In genomic region chr5:143906429-143906828, GRCm38 (mm10) we compare ENCODE assay signal across 30 mouse cellular contexts. TPM values are rescaled to one million over a fixed set of nuclear protein-coding genes. Genes with fewer than 3 reads are reported as not detected.
DNase-seq lines count a peak whose midpoint lies in the region; ATAC-seq and TF ChIP-seq lines count a peak whose summit lies in the region.
"Had no signal": no experiment of that assay in that cellular context is flagged by ENCODE, and none has a peak within 500 bp of the region (broad histone marks: within the 10 kb centered on the region; RNA-seq: fewer than 3 reads in every experiment).

No protein-coding gene starts in this region.

- peak overlapping the region; percentile 76 for H3K4me3 ChIP-seq in gastrocnemius, adult 2 months
- no peak overlapping the region for H3K4me3 ChIP-seq in liver, embryonic 15.5 days (replicated peaks)
- H3K4me3 ChIP-seq in liver, embryonic 11.5 days (ENCODE audit: low read depth, low read length), result no peak overlapping the region
- no peak overlapping the region for H3K4me3 ChIP-seq in forebrain, embryonic 13.5 days
- H3K4me3 ChIP-seq: forebrain, embryonic 10.5 days; heart, adult 2 months; heart, embryonic 10.5 days; heart, embryonic 13.5 days; hindbrain, embryonic 10.5 days; hindbrain, embryonic 13.5 days had no signal

- intact Hi-C loops in gastrocnemius, adult 2 months (cut with DNase I), result loop anchor here (5.0 kb wide), 1 partner anchor 349 kb away; no protein-coding TSS in a partner anchor

- ATAC-seq in liver, embryonic 15.5 days (ENCODE audit: insufficient read depth), result no peak
- ATAC-seq in liver, embryonic 11.5 days (replicated peaks; ENCODE audit: low FRiP score), result no peak
- ATAC-seq in forebrain, embryonic 13.5 days, result no peak
- ATAC-seq: activated CD4-positive, CD25-positive, alpha-beta regulatory T cell, adult 4 months; CD4-positive, CD25-positive, alpha-beta regulatory T cell, adult 4 months; forebrain, embryonic 14.5 days; forebrain, postnatal 0 days; hindbrain, postnatal 0 days; inflammation-experienced regulatory T-cells, adult 6 months had no signal

- H3K27ac ChIP-seq in gastrocnemius, adult 2 months, result peak overlapping the region; percentile 97
- 0 out of 2 replicates have a peak overlapping the region, but pooled peaks have one; percentile 7 for H3K27ac ChIP-seq in liver, embryonic 15.5 days (replicated peaks)
- no peak overlapping the region for H3K27ac ChIP-seq in liver, embryonic 11.5 days (ENCODE audit: low read depth, low read length)
- no peak overlapping the region for H3K27ac ChIP-seq in forebrain, embryonic 13.5 days
- H3K27ac ChIP-seq: forebrain, embryonic 10.5 days; heart, adult 2 months; heart, embryonic 10.5 days; heart, embryonic 13.5 days; hindbrain, embryonic 10.5 days; hindbrain, embryonic 13.5 days; hindbrain, postnatal 0 days had no signal

- no peak overlapping the region for H3K4me2 ChIP-seq in liver, embryonic 15.5 days
- H3K4me2 ChIP-seq in liver, embryonic 11.5 days, result no peak overlapping the region
- H3K4me2 ChIP-seq in forebrain, embryonic 13.5 days, result no peak overlapping the region
- H3K4me2 ChIP-seq: hindbrain, embryonic 13.5 days had no signal

- no peak for TF ChIP-seq CTCF in gastrocnemius, adult 2 months (IDR thresholded peaks at IDR 0.05)

- no peak for DNase-seq in gastrocnemius, adult 2 months
- no peak for DNase-seq in gastrocnemius, postnatal 10 days
- DNase-seq in liver, embryonic 11.5 days (ENCODE audit: low spot score), result no peak
- DNase-seq in NIH3T3 (ENCODE audit: low read depth), result peak; percentile 21
- peak; percentile 58 for DNase-seq in skeletal muscle tissue, adult 2 months (ENCODE audit: low read depth, low spot score)
- no peak for DNase-seq in kidney, postnatal 4 days
- DNase-seq: adrenal gland, adult 8-10 months; adrenal gland, postnatal 25 days; cerebellum, adult 18-20 months; cerebellum, adult 9-10 months; cerebellum, postnatal 14 days; forebrain, postnatal 0 days; gastrocnemius, postnatal 36 days; heart, adult 2 months had no signal

- H3K4me1 ChIP-seq in liver, embryonic 15.5 days (replicated peaks), result peaks cover 58% of the 10 kb centered on the region
- peaks cover 20% of the 10 kb centered on the region for H3K4me1 ChIP-seq in liver, embryonic 11.5 days (replicated peaks; ENCODE audit: control insufficient read depth, insufficient read depth, low read length)
- peaks cover 23% of the 10 kb centered on the region for H3K4me1 ChIP-seq in forebrain, embryonic 13.5 days

- no peak overlapping the region for H3K9ac ChIP-seq in liver, embryonic 15.5 days
- H3K9ac ChIP-seq in liver, embryonic 11.5 days (ENCODE audit: low read depth, low read length), result no peak overlapping the region
- no peak overlapping the region for H3K9ac ChIP-seq in forebrain, embryonic 13.5 days
- H3K9ac ChIP-seq: forebrain, postnatal 0 days; hindbrain, embryonic 13.5 days had no signal

- H3K36me3 ChIP-seq in liver, embryonic 15.5 days (replicated peaks), result peaks cover 55% of the 10 kb centered on the region
- peaks cover 36% of the 10 kb centered on the region for H3K36me3 ChIP-seq in liver, embryonic 11.5 days (ENCODE audit: control insufficient read depth, insufficient read depth, low read length)
- H3K36me3 ChIP-seq in forebrain, embryonic 13.5 days (ENCODE audit: poor library complexity, severe bottlenecking), result peaks cover 51% of the 10 kb centered on the region

- H3K27me3 ChIP-seq in liver, embryonic 15.5 days, result no peaks in the 10 kb centered on the region
- no peaks in the 10 kb centered on the region for H3K27me3 ChIP-seq in liver, embryonic 11.5 days (replicated peaks; ENCODE audit: control insufficient read depth, insufficient read depth, low read length)
- no peaks in the 10 kb centered on the region for H3K27me3 ChIP-seq in forebrain, embryonic 13.5 days
- H3K27me3 ChIP-seq: heart, embryonic 13.5 days; hindbrain, embryonic 13.5 days had no signal

- H3K9me3 ChIP-seq in liver, embryonic 15.5 days (replicated peaks), result no peaks in the 10 kb centered on the region
- H3K9me3 ChIP-seq in liver, embryonic 11.5 days (ENCODE audit: control insufficient read depth, low read length), result no peaks in the 10 kb centered on the region
- no peaks in the 10 kb centered on the region for H3K9me3 ChIP-seq in forebrain, embryonic 13.5 days (replicated peaks)
- H3K9me3 ChIP-seq: forebrain, embryonic 10.5 days; heart, embryonic 10.5 days; heart, embryonic 13.5 days; hindbrain, embryonic 10.5 days; hindbrain, embryonic 13.5 days had no signal

- WGBS in liver, embryonic 15.5 days (ENCODE audit: insufficient replicate concordance), result 78% methylated on average over 8 of the region's 8 CpGs
- WGBS in liver, embryonic 11.5 days, result 85% methylated on average over 8 of the region's 8 CpGs
- 92% methylated on average over 8 of the region's 8 CpGs for WGBS in forebrain, embryonic 13.5 days

RNA-seq across cellular contexts. Expression of gene Aimp2, which starts 3.2 kb away (rescaled TPM):
- 100 to 1,000 TPM in 1 of 2 experiments, 10 to 100 TPM in 1; 92.4 to 118 TPM for total RNA-seq in gastrocnemius, adult 2 months (2021)
- total RNA-seq in gastrocnemius, postnatal 10 days (2021), result 100 to 1,000 TPM in 1 of 2 experiments, 10 to 100 TPM in 1; 86.1 to 101 TPM
- 44.1 TPM in 2 replicates for polyA plus RNA-seq in liver, embryonic 15.5 days (2015; fragmentation: Nextera tagmentation; extraction: Ambion mirVana)
- polyA plus RNA-seq in liver, embryonic 11.5 days (2014; fragmentation: Nextera tagmentation; extraction: Ambion mirVana), result 126 and 130 TPM in 2 replicates
- 91.7 and 96.1 TPM in 2 replicates for polyA plus RNA-seq in forebrain, embryonic 13.5 days (2015; fragmentation: Nextera tagmentation; extraction: Ambion mirVana)

RNA-seq across cellular contexts. Expression of gene Pms2, which starts 3.3 kb away (rescaled TPM):
- total RNA-seq in gastrocnemius, adult 2 months (2021), result 1 to 10 TPM; 3.5 to 4.7 TPM
- total RNA-seq in gastrocnemius, postnatal 10 days (2021), result 1 to 10 TPM; 5.8 to 7.8 TPM
- polyA plus RNA-seq in liver, embryonic 15.5 days (2015; fragmentation: Nextera tagmentation; extraction: Ambion mirVana), result 11.7 and 14.5 TPM in 2 replicates
- polyA plus RNA-seq in liver, embryonic 11.5 days (2014; fragmentation: Nextera tagmentation; extraction: Ambion mirVana), result 27.0 and 30.9 TPM in 2 replicates
- 30.9 and 33.4 TPM in 2 replicates for polyA plus RNA-seq in forebrain, embryonic 13.5 days (2015; fragmentation: Nextera tagmentation; extraction: Ambion mirVana)

RNA-seq across cellular contexts. Expression of gene Ankrd61, which starts 8.9 kb away (rescaled TPM):
- not detected for total RNA-seq in gastrocnemius, adult 2 months (2021)
- not detected for total RNA-seq in gastrocnemius, postnatal 10 days (2021)
- polyA plus RNA-seq in liver, embryonic 15.5 days (2015; fragmentation: Nextera tagmentation; extraction: Ambion mirVana), result 0.30 and 0.39 TPM in 2 replicates
- 0.19 and 0.22 TPM in 2 replicates for polyA plus RNA-seq in liver, embryonic 11.5 days (2014; fragmentation: Nextera tagmentation; extraction: Ambion mirVana)
- 0.20 and 0.52 TPM in 2 replicates for polyA plus RNA-seq in forebrain, embryonic 13.5 days (2015; fragmentation: Nextera tagmentation; extraction: Ambion mirVana)
- total RNA-seq: forebrain, postnatal 0 days; gastrocnemius, postnatal 36 days; granulocyte monocyte progenitor cell, adult 5-6 weeks; heart, adult 2 months; heart, postnatal 25 days; hindbrain, postnatal 0 days had no signal

RNA-seq across cellular contexts. Expression of gene Gm42421, which starts 21.5 kb away (rescaled TPM):
- total RNA-seq in gastrocnemius, adult 2 months (2021), result not detected
- under 1 TPM in 1 of 2 experiments, not detected in 1; 0.52 TPM for total RNA-seq in gastrocnemius, postnatal 10 days (2021)
- 0.20 and 0.33 TPM in 2 replicates for polyA plus RNA-seq in liver, embryonic 15.5 days (2015; fragmentation: Nextera tagmentation; extraction: Ambion mirVana)
- polyA plus RNA-seq in liver, embryonic 11.5 days (2014; fragmentation: Nextera tagmentation; extraction: Ambion mirVana), result 0.41 and 0.70 TPM in 2 replicates
- polyA plus RNA-seq in forebrain, embryonic 13.5 days (2015; fragmentation: Nextera tagmentation; extraction: Ambion mirVana), result 1.5 TPM in 2 replicates
- total RNA-seq: gastrocnemius, adult 8-10 months; granulocyte monocyte progenitor cell, adult 5-6 weeks; heart, adult 2 months; heart, postnatal 25 days had no signal

RNA-seq across cellular contexts. Expression of gene Rsph10b, which starts 26.4 kb away (rescaled TPM):
- under 1 TPM; 0.31 to 0.84 TPM for total RNA-seq in gastrocnemius, adult 2 months (2021)
- 1 to 10 TPM; 1.2 to 1.5 TPM for total RNA-seq in gastrocnemius, postnatal 10 days (2021)
- polyA plus RNA-seq in liver, embryonic 15.5 days (2015; fragmentation: Nextera tagmentation; extraction: Ambion mirVana), result 0.40 and 0.70 TPM in 2 replicates
- 0.34 TPM in 2 replicates for polyA plus RNA-seq in liver, embryonic 11.5 days (2014; fragmentation: Nextera tagmentation; extraction: Ambion mirVana)
- polyA plus RNA-seq in forebrain, embryonic 13.5 days (2015; fragmentation: Nextera tagmentation; extraction: Ambion mirVana), result 1.5 and 2.1 TPM in 2 replicates
- total RNA-seq: granulocyte monocyte progenitor cell, adult 5-6 weeks had no signal
- polyA plus RNA-seq: activated CD4-positive, CD25-positive, alpha-beta regulatory T cell, adult 4 months; C2C12 had no signal

Comparison
In these comparisons a context has a peak if more than half of its experiments do, and no peak if none do; other contexts are left out.
1. H3K27ac ChIP-seq: peak in gastrocnemius, adult 2 months (single experiment) and liver, embryonic 15.5 days (single experiment); none in liver, embryonic 11.5 days (single experiment) and forebrain, embryonic 13.5 days (single experiment).
2. DNase-seq: peak in NIH3T3 (single experiment) and skeletal muscle tissue, adult 2 months (single experiment); none in gastrocnemius, adult 2 months (single experiment), gastrocnemius, postnatal 10 days (single experiment), liver, embryonic 11.5 days (single experiment) and kidney, postnatal 4 days (0 of 2).